Mouse (Mus musculus) adipocyte (in vitro differentiated cells): ENCODE data around the gene Zfp874b.
A peak's percentile ranks its signal among the peaks of the same experiment; 100 is the strongest.
"Not testable (repeated sequence)": the region's sequence is repeated elsewhere in the genome, so short reads cannot be mapped to it uniquely, and the experiment has no call there.

Experiments used
- DNase-seq: peaks from one replicate; pipeline ENCODE4 v3.0.0-alpha.2; 2016; ENCODE audit warnings: low spot score

The Zfp874b gene

GRCm38 (mm10) chr13:67483625-67484423 is at the start of gene Zfp874b:
TSS of gene Zfp874b (minus strand) at chr13:67484258.
- peak; percentile 94 for DNase-seq

GRCm38 (mm10) chr13:67527049-67527730 is 43.1 kb upstream of the Zfp874b start:
- no peak for DNase-seq

- peak; percentile 95 for DNase-seq
Observed at GRCm38 (mm10) chr13:67525753-67526410, 41.8 kb upstream of the Zfp874b start, which contains the start of the genes Gm26965 and Zfp87. TSS of gene Gm26965 (minus strand) at chr13:67526151. TSS of gene Zfp87 (minus strand) at chr13:67526177.

- DNase-seq: no peak
Observed at GRCm38 (mm10) chr13:67500908-67501307, 16.9 kb upstream of the Zfp874b start.

- peak; percentile 91 for DNase-seq
Observed at GRCm38 (mm10) chr13:67500084-67500719, 16.1 kb upstream of the Zfp874b start, which contains the start of gene Zfp58. TSS of gene Zfp58 (minus strand) at chr13:67500555.

- DNase-seq: no peak
Observed at GRCm38 (mm10) chr13:67495631-67496030, 11.6 kb upstream of the Zfp874b start.

- no peak for DNase-seq
Observed at GRCm38 (mm10) chr13:67484424-67484811, 360 bp upstream of the Zfp874b start.

- peak; percentile 17 for DNase-seq
Observed at GRCm38 (mm10) chr13:67481528-67481927, 2.5 kb downstream of the Zfp874b start.

- peak; percentile 64 for DNase-seq
Observed at GRCm38 (mm10) chr13:67469274-67469673, 14.8 kb downstream of the Zfp874b start.

- not testable (repeated sequence) for DNase-seq
Observed at GRCm38 (mm10) chr13:67463506-67464185, 20.4 kb downstream of the Zfp874b start.

GRCm38 (mm10) chr13:67452021-67452309 is 32.1 kb downstream of the Zfp874b start:
- DNase-seq: peak; percentile 57

GRCm38 (mm10) chr13:67451172-67452020 is 32.7 kb downstream of the Zfp874b start, which contains the start of gene Zfp874a:
TSS of gene Zfp874a (minus strand) at chr13:67451624.
- peak; percentile 93 for DNase-seq

- DNase-seq: not testable (repeated sequence)
Observed at GRCm38 (mm10) chr13:67437095-67437494, 47.0 kb downstream of the Zfp874b start.

- no peak for DNase-seq
Observed at GRCm38 (mm10) chr13:67428116-67428515, 55.9 kb downstream of the Zfp874b start.

- DNase-seq: not testable (repeated sequence)
Observed at GRCm38 (mm10) chr13:67425699-67426098, 58.4 kb downstream of the Zfp874b start.

- DNase-seq: not testable (repeated sequence)
Observed at GRCm38 (mm10) chr13:67422532-67422931, 61.5 kb downstream of the Zfp874b start.
